Comparison of ENCODE assay signal across 23 mouse cellular contexts in the genomic region with DNA sequence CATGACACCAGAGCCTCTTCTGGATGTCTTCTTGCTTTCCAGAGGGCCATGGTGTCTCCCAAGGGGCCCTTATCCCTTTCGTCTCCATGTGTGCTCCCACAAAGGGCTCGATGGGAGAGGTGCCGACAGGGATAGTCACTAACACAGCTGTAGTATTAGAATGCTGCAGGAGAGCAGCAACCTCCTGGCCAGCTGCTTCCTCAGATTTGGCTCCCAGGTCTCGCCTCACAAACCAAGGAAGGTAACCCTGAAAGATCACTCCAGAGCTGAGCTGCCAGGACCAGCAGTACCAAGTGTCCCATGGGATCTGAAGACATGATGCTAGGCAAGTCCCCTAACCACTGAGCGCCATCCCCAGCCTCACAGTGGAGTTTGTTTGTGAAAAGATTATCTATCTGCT. TPM values are rescaled to one million over a fixed set of nuclear protein-coding genes. Genes with fewer than 3 reads are reported as not detected.
DNase-seq lines count a peak whose midpoint lies in the region; TF ChIP-seq lines count a peak whose summit lies in the region.
"Had no signal": no experiment of that assay in that cellular context is flagged by ENCODE, and none has a peak within 500 bp of the region (broad histone marks: within the 10 kb centered on the region; RNA-seq: fewer than 3 reads in every experiment).

No protein-coding gene starts in this region.

- H3K9me3 ChIP-seq in heart, embryonic 10.5 days: no peaks in the 10 kb centered on the region
- H3K9me3 ChIP-seq in limb, embryonic 10.5 days (replicated peaks): no peaks in the 10 kb centered on the region
- H3K9me3 ChIP-seq: embryonic facial prominence, embryonic 13.5 days; embryonic facial prominence, embryonic 15.5 days; forebrain, embryonic 10.5 days; forebrain, embryonic 12.5 days; G1E had no signal

- H3K9ac ChIP-seq in heart, adult 2 months (ENCODE audit: low read depth, low read length): no peak overlapping the region
- H3K9ac ChIP-seq: embryonic facial prominence, embryonic 13.5 days; embryonic facial prominence, embryonic 15.5 days; forebrain, embryonic 12.5 days had no signal

- H3K36me3 ChIP-seq in heart, adult 2 months (ENCODE audit: control insufficient read depth, insufficient read depth, low read length): no peaks in the 10 kb centered on the region
- peaks cover 21% of the 10 kb centered on the region for H3K36me3 ChIP-seq in heart, embryonic 10.5 days
- peaks cover 44% of the 10 kb centered on the region for H3K36me3 ChIP-seq in limb, embryonic 10.5 days
- H3K36me3 ChIP-seq: G1E had no signal

- no peaks in the 10 kb centered on the region for H3K27me3 ChIP-seq in heart, adult 2 months (ENCODE audit: control insufficient read depth, insufficient read depth, low read length)
- H3K27me3 ChIP-seq in heart, embryonic 10.5 days (ENCODE audit: insufficient read depth, poor library complexity, severe bottlenecking): peaks cover under 1% of the 10 kb centered on the region; the same call in 1 of the 2 replicates
- peaks cover 7% of the 10 kb centered on the region; the same call in 1 of the 2 replicates for H3K27me3 ChIP-seq in limb, embryonic 10.5 days (ENCODE audit: low read depth, poor library complexity, severe bottlenecking)
- H3K27me3 ChIP-seq: embryonic facial prominence, embryonic 13.5 days; embryonic facial prominence, embryonic 15.5 days; forebrain, embryonic 12.5 days; Patski had no signal

- 46% methylated on average over 5 of the region's 5 CpGs for WGBS in heart, adult 2 months
- 51% methylated on average over 5 of the region's 5 CpGs for WGBS in heart, embryonic 10.5 days
- 84% methylated on average over 5 of the region's 5 CpGs for WGBS in limb, embryonic 10.5 days

- intact Hi-C loops in gastrocnemius, adult 2 months (cut with DNase I): no loop called here
- intact Hi-C loops in gastrocnemius, postnatal 36 days (cut with DNase I): no loop called here
- intact Hi-C loops in heart, adult 2 months (cut with DNase I): loop anchor here (2.0 kb wide), 1 partner anchor 14 kb away; no protein-coding TSS in a partner anchor

- TF ChIP-seq EP300 in heart, adult 2 months (IDR thresholded peaks at IDR 0.05; ENCODE audit: insufficient read depth, low read depth, low read length): no peak

- TF ChIP-seq POLR2A in heart, adult 2 months (IDR thresholded peaks at IDR 0.05; ENCODE audit: insufficient read depth, low read depth, low read length): no peak

- H3K4me3 ChIP-seq in gastrocnemius, adult 2 months: no peak overlapping the region
- H3K4me3 ChIP-seq in heart, adult 2 months: no peak overlapping the region
- H3K4me3 ChIP-seq in heart, embryonic 10.5 days: no peak overlapping the region
- no peak overlapping the region for H3K4me3 ChIP-seq in brown adipose tissue, adult 24 weeks (ENCODE audit: insufficient read depth, low read depth, low read length)
- no peak overlapping the region for H3K4me3 ChIP-seq in limb, embryonic 10.5 days
- H3K4me3 ChIP-seq: embryonic facial prominence, embryonic 13.5 days; embryonic facial prominence, embryonic 15.5 days; erythroblast, embryonic 14.5 days; forebrain, embryonic 10.5 days; forebrain, embryonic 12.5 days had no signal

- TF ChIP-seq CTCF in gastrocnemius, adult 2 months (IDR thresholded peaks at IDR 0.05): no peak
- TF ChIP-seq CTCF in heart, adult 2 months (IDR thresholded peaks at IDR 0.05): no peak

- H3K4me1 ChIP-seq in heart, adult 2 months (ENCODE audit: control insufficient read depth, insufficient read depth, low read length): peaks cover 29% of the 10 kb centered on the region
- peaks cover 42% of the 10 kb centered on the region for H3K4me1 ChIP-seq in heart, embryonic 10.5 days
- peaks cover 34% of the 10 kb centered on the region for H3K4me1 ChIP-seq in brown adipose tissue, adult 24 weeks (ENCODE audit: control insufficient read depth, insufficient read depth, insufficient read length, low read length)
- H3K4me1 ChIP-seq in limb, embryonic 10.5 days: peaks cover 62% of the 10 kb centered on the region

- DNase-seq in gastrocnemius, adult 2 months: no peak
- no peak for DNase-seq in gastrocnemius, postnatal 36 days
- DNase-seq in heart, adult 2 months: no peak
- no peak for DNase-seq in heart, embryonic 10.5 days (ENCODE audit: low spot score)
- no peak for DNase-seq in limb, embryonic 10.5 days (ENCODE audit: low spot score)
- no peak for DNase-seq in adrenal gland, adult 18-20 months (ENCODE audit: low spot score in 2 of 2)
- DNase-seq: adrenal gland, postnatal 10 days; B cell, adult 2 months; cerebellum, adult 11-12 months; cerebellum, adult 2 months; cerebellum, adult 9-10 months; cerebellum, postnatal 10 days; cerebellum, postnatal 25 days had no signal

- H3K79me2 ChIP-seq in heart, adult 2 months (replicated peaks; ENCODE audit: control insufficient read depth, insufficient read depth, low read length): no peaks in the 10 kb centered on the region

- peak overlapping the region; percentile 48 for H3K27ac ChIP-seq in gastrocnemius, adult 2 months
- H3K27ac ChIP-seq in heart, adult 2 months: peak overlapping the region; percentile 33
- no peak overlapping the region for H3K27ac ChIP-seq in heart, embryonic 10.5 days
- peak overlapping the region; percentile 47 for H3K27ac ChIP-seq in brown adipose tissue, adult 24 weeks (replicated peaks; ENCODE audit: low read depth, low read length)
- 0 out of 2 replicates have a peak overlapping the region, but pooled peaks have one; percentile 11 for H3K27ac ChIP-seq in limb, embryonic 10.5 days
- H3K27ac ChIP-seq: embryonic facial prominence, embryonic 13.5 days; embryonic facial prominence, embryonic 15.5 days; forebrain, embryonic 10.5 days; forebrain, embryonic 12.5 days had no signal

RNA-seq across cellular contexts. Expression of a gene that starts 32.6 kb away (rescaled TPM):
- total RNA-seq in gastrocnemius, adult 2 months (2021): 1 to 10 TPM; 3.3 to 9.2 TPM
- total RNA-seq in gastrocnemius, postnatal 36 days (2021): 1 to 10 TPM; 5.2 to 5.7 TPM
- total RNA-seq in heart, adult 2 months (2021): 10 to 100 TPM; 11.0 to 13.5 TPM
- 9.3 and 12.7 TPM in 2 replicates for polyA plus RNA-seq in heart, adult 2 months (2012; rRNA removed)
- polyA plus RNA-seq in heart, embryonic 10.5 days (2016; fragmentation: Nextera tagmentation; extraction: Ambion mirVana): 10.9 and 15.7 TPM in 2 replicates
- 1.9 and 4.3 TPM in 2 replicates for polyA plus RNA-seq in brown adipose tissue, adult 24 weeks (2012; ENCODE audit: insufficient read depth, insufficient read length, missing spikeins)
- polyA plus RNA-seq in limb, embryonic 10.5 days (2016; fragmentation: Nextera tagmentation; extraction: Ambion mirVana): 24.9 and 28.0 TPM in 2 replicates
- 1 to 10 TPM; 2.9 to 3.7 TPM for total RNA-seq in adrenal gland, adult 18-20 months (2021)
- total RNA-seq: G1E had no signal
- polyA plus RNA-seq: activated CD4-positive, CD25-positive, alpha-beta regulatory T cell, adult 4 months; CD4-positive, CD25-positive, alpha-beta regulatory T cell, adult 4 months; erythroblast, embryonic 14.5 days had no signal
